Mouse (Mus musculus) activated CD4-positive, CD25-positive, alpha-beta regulatory T cell, adult 9 weeks (primary cell): ENCODE data around the gene Wap. TPM values are rescaled to one million over a fixed set of nuclear protein-coding genes. Genes with fewer than 3 reads are reported as not detected.

Experiments
- polyA plus RNA-seq: library from polyadenylated mRNA; unstranded; fragments of 100-300 nt; shearing (Covaris generic); gene quantifications from one replicate; pipeline ENCODE4 v1.2.1, GENCODE M21; 2017

Wap gene
- not detected for polyA plus RNA-seq

GRCm38 (mm10) chr11:6638537-6638936 is at the start of gene Wap:
TSS of gene Wap (minus strand) at chr11:6638637.

DNA sequence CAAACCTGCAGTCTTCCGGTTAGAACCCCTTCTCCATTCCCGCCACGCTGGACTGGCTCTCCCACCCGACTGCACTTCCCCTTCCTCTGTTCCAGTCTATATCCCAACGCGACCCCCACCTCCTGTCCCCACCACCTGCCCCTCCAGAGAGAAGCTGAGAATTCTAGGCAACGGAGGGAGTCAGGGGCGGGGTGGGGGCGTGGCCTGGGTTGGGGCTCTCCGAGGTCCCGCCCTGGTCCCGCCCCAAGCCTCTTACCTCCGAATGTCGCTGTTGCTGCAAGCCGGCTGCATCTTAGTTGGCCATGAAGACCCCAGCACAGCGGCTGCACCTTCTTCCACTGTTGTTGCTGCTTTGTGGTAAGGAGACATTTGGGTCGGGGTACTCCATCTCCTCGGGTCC is 19.8 kb upstream of the Wap start, which contains the start of gene Ramp3:
TSS of gene Ramp3 (plus strand) at position 251 of the 400 bp plus-strand sequence.

DNA sequence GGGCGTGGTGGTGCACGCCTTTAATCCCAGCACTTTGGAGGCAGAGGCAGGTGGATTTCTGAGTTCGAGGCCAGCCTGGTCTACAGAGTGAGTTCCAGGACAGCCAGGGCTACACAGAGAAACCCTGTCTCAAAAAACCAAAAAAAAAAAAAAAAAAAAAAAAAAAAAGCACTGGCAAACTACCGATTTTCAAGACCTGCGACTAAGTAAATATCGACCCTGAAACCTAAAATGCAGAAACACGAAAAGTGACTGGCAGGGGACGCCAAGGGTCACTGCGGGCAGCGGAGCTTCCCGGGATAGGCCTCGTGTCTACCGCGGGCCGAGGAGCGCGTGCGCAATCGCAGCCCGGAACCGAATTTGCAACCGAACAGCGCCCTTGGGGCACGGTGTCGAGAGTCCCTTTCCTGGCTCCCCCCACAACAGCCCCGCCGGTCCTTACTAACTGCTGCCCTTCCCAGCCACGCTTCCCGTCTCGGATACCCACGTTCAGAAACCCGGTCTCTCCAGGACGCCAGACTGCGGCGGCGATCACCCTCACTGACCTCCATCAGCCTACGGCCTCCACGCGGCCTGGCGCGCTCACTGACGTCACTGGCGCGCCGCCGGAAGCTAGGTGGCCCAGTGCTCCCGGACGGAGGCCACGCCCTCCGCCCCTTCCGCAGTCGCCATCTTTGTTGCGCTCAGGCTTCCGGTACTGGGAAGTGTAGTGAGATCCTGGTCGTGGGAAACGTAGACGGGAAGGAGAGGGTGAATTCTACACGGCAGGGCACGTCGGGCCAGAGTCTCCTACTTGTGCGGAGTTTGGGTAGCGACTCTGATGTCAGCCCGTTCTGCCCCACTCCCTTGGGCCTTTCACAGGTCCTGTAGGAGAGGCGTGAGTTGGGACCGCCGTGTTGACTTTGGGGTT is 12.7 kb downstream of the Wap start, which contains the start of gene Tbrg4:
TSS of gene Tbrg4 (minus strand) at position 590 of the 910 bp plus-strand sequence.

DNA sequence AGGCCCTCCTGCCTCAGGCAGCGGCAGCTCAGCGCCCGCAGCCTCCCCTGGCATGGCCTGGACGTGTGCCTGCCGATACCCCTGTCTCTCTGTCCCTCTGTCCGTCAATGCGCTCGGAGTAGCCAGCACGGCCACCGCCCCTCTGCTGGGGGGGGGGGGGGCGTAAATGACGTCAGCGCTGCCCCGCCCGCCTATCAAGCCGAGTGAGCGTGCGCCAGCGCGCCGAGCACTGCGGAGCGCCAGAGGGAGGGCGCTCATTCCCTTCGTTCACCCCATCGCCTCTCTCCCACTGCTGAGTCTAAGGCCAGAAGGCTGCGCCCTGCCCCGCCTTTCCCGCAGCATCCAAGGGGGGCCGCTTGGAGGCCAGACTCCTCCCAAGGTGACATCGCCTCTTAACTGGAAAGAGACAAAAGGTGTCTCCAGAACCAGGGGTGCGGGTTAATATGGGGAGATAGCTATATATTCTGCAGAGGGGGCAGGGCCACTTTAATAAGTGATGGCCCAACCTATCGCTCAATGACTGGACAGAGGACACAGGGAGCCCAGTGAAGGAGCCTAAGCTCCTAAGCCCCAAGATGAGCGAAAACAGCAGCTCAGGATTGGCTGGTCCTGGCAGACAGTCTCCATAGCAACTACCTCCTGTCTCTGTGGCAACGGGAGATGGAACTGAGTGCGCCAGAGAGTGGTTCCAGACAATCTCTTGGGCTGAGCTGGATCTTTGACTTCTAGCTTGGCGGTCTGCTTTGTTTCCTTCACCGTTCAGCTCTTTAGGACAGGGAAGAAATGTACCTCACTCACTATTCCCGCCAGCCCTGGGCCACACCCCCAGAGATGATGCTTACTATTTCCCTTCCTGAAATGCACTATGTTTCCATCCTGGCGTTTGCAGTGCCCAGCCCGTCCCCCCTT is 32.7 kb downstream of the Wap start, which contains the start of gene Nacad:
TSS of gene Nacad (minus strand) at position 563 of the 909 bp plus-strand sequence.

Other genes with a start within 250 kb of the Wap start
- 25.8 TPM for gene Zmiz2, start 249.6 kb downstream of the Wap start, polyA plus RNA-seq
- 4,542 TPM for gene Ppia, start 223.2 kb downstream of the Wap start, polyA plus RNA-seq
- 152 TPM for gene H2afv, start 194.2 kb downstream of the Wap start, polyA plus RNA-seq
- gene Purb, start 162.7 kb downstream of the Wap start, polyA plus RNA-seq: 7.0 TPM
- 219 TPM for gene Myo1g, start 117.7 kb downstream of the Wap start, polyA plus RNA-seq
- 344 TPM for gene Ccm2, start 91.8 kb downstream of the Wap start, polyA plus RNA-seq
- gene Nacad, start 32.6 kb downstream of the Wap start, polyA plus RNA-seq: 1.2 TPM
- 15.3 TPM for gene Tbrg4, start 12.6 kb downstream of the Wap start, polyA plus RNA-seq
- gene Ramp3, start 19.9 kb upstream of the Wap start, polyA plus RNA-seq: 5.8 TPM
- not detected for gene Gm11983, start 199.0 kb upstream of the Wap start, polyA plus RNA-seq